Mouse (Mus musculus): ENCODE results near the gene Timm10b.

DNA sequence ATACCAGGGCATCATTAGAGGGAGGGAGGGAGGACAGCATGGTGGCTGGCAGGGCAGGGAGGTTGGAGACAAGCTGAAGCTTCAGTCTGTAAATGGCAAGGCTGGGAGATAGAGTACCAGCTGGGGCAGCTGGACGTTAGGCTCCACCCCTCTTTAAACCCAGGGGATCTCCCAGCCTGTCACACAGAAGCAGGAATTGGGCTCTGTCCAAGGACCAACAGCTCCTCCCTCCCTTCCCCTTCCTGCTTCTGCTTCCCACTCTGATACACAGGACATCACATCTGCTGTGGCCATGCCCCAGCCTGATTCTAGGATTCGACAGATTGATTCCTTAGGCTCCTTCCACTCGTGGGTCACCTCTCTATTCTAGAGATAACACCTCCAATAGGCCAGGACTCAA is 11.2 kb upstream of the Timm10b start:
- TF ChIP-seq CTCF (conservative IDR thresholded peaks at IDR 0.05; ENCODE audit: insufficient read depth, insufficient read length, low read depth, low read length): no peak
- no peak for TF ChIP-seq POLR2A (IDR thresholded peaks at IDR 0.05; ENCODE audit: low read depth, low read length)
